Mouse (Mus musculus) urinary bladder, postnatal 4 days (tissue): ENCODE results near the gene Gm19402.

Experiments used
- DNase-seq, 2 experiments: peaks; one replicate each; pipeline ENCODE4 v3.0.0; 2021 to 2022; ENCODE audit warnings: low spot score in 2 of 2

Gene Gm19402

GRCm38 (mm10) chr10:77666342-77666741 is 24.2 kb downstream of the Gm19402 start:
- DNase-seq, result no peak

DNA sequence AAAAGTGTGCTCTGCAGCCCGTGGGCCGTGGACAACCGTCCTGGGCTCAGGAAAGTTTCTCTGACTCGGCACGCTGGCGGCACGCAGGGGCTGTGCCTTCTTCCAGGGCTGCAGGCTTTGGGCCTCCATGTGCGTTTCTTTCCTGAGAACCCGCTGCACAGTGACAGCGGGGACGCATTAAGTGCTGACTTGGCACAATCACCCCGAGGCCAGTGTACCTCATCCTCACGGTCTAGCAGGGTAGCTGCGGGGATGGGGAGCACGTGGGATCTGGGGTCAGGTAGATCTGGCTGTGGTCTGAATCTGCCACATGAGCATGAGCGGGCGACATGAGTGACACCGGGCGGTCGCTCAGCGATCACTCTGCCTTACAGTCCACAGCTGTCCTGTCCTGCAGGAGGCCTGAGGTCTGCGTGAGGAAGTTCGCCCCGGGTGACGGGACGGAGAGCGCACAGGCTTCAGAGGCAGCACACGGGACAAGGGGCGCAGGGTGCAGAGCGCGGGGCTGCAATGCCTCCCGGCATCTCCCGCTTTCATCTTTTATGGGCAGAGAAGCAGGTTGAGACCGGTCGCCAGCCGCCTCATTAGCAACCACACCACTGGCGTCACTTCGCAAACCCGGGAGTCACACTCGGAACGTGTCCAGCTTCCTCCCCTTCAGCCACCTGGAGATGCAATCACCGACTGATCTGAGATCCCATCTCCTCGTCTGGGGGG is 26.4 kb downstream of the Gm19402 start:
- DNase-seq, result no peak

DNA sequence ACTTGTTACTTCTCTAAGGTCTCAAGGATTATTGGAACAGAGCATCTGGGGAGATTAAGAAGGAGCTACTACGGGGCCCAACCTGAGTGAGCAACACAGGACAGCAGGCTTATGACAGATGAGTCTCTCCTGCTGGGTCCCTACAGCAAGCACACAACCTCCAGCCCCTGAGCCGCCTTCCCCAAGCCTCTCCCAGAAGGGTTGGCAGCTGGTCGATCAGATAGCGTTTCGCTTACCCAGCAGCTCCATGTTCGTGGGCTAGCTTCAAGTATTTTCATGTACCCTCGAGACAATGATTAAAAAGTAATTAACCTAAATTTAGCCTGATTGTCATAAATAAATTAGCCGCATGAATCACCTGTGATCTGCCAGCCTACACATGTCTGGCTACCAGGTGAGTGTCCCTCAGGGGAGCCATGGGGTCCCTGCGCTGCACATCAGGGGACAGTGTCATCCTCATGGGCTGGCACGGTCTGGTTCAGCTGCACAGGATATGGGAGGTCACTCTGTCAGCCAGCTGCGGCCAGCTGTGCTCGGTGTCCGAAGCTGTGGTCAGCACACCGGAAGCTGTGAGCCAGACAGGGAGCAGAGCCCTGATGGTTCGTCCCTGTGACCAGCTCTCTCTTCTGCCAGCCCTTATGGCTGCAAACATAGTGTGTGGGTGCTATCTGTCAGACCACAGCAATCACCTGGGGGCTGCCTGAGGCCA is 32.1 kb downstream of the Gm19402 start:
- peak in 1 of 2 experiments; percentile 34 for DNase-seq

DNA sequence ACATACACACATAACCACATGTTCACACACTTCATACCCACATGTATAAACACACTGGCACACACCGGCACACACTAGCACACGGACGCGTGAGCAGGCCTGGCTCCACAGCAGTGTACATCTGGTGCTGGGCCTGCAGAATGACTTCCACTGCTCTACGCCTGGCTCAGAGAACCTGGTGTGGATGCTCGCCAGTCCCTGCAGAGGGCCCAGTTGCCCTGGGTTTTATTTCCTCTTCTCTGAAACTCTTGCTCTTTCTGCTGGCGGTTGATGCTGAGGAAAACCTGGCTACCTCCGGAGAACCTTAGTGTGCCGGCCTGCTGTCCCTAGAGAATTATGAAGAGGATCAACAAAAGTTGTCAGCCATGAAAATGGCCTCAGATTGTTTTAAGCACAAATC is 38.5 kb downstream of the Gm19402 start:
- DNase-seq, result no peak

DNA sequence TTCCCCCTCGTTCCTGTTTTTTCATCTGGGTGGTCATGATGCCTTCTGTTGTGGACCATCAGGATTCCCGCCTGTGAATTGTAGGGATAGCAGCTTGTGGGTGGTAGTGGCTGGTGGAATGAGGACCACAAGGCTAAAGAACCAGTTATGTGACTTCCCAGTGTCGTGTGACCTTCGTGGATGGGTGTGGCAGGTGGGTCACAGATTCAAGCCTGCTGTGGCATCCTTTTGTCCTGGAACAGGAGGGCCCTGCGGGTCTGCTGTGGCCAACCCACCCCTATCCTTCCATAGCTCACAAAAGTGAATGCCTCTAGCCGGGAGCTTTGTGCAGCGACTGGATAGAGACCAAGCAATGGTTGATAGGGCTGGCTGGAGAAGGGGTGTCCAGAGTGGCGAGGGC is 42.7 kb downstream of the Gm19402 start:
- DNase-seq, result no peak

DNA sequence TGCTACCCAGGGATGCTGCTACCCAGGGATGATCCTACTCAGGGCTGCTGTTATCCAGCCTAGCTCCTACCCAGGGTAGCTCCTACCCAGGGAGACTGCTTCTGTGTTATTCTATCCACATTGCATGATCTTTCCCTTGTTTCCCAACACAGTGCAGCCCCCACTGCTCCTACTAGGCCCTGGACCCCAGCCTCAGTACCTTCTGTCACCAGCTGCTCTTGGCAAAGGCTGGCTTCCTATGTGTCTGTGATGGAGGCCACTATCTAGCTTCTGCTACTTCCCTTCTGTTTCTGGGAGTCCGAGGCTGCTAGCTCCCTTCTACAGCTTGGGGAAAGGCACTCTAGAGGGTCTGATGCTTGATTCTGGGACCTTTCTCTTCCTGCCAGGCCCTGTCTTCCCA is 43.1 kb downstream of the Gm19402 start:
- no peak for DNase-seq

DNA sequence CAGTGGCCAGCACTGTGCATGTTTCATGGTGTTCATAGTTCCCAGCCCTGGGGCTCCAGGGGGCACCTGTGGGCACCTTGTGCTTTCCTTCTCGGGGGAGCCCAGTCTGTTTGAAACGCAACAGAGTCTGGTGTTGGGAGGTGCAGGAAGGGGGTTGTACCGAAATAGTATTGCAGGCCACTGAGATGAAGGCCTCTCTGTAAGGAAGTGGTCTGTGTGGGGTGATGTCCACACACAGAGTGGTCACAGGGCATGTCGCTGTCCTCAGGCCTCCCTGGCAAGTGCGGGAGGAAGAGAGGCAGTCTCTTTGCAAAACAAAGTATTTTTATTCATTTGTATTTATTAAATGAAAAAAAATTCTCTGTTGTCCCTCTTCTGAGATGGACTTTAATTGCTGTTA is 45.0 kb downstream of the Gm19402 start:
- no peak for DNase-seq

- DNase-seq, result no peak
These were observed 47.4 kb downstream of the Gm19402 start for GRCm38 (mm10) chr10:77643160-77643559.
